Mouse (Mus musculus) G1E-ER4 (cell line): Measurements from ENCODE around the gene Ror1. TPM values are rescaled to one million over a fixed set of nuclear protein-coding genes. Genes with fewer than 3 reads are reported as not detected.

ENCODE experiments used
- GATA1 ChIP-seq: IDR thresholded peaks from one replicate; pipeline ENCODE4 v1.8.0; 2012; ENCODE audit warnings: low read length, inconsistent platforms
- polyA plus RNA-seq: library from polyadenylated mRNA; stranded (reverse); fragments of >175 nt; gene quantifications from 2 replicates; pipeline ENCODE4 v1.2.3, GENCODE M21; 2012

The Ror1 gene
- polyA plus RNA-seq, 1 experiment, result not detected

- TF ChIP-seq GATA1, result no peak
Measured at GRCm38 (mm10) chr4:100347791-100348190, 252.2 kb downstream of the Ror1 start.

DNA sequence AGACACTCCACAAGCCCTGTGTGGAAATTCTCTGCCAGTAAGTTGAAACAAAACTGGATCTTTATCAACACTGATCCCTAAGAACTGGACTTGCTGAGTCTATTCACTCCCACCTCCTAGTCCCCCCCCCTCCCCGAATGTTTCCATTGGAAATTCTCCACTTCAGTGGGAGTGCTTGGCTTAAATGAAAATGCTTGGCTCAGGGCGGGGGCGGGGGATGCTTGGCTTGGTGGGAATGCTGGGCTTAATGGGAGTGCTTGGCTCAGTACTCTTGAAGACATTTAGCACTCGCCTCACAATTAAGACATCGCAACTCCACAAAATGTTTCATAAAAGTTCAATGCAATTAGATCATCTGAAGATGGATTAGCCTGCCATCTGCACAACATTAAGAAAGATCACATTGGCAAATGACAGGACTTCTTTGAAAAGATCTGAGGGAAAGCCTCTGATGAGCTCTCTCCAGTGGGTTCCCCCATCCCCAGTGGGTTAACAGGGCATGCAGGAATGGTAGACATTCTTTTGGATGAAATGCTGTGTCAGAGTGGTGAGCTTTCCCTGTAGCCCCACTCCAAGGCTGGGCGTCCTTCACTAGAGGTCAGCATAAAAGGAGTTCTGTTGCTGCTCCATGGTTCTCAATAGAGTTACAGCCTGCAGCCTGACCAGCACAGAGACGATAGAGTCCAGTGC lies 254.7 kb downstream of the Ror1 start:
- no peak for TF ChIP-seq GATA1

DNA sequence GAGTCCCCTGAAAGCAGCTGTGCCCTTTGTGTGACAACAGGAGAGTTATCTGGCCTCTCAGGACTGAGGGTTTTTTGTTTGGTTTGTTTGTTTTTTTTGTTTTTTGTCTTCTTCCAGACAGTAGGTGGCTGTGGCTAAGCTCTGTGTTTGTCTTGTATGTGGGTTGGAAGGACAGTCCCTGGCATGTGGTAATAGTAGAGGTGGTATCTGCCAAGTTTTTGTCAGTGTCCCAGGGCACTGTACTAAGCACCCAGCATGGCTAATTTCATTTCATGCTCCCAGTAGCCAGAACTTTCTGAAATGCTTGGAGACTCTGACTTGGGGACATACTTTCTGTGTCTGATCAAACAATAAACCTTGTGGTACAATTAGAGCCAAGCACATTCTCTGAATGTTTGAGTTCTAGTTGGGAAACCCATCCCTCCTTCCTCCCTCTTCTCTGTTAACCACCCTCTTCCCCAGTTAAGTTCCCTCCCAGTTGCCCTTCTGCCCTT lies 256.3 kb downstream of the Ror1 start:
- TF ChIP-seq GATA1, result no peak

DNA sequence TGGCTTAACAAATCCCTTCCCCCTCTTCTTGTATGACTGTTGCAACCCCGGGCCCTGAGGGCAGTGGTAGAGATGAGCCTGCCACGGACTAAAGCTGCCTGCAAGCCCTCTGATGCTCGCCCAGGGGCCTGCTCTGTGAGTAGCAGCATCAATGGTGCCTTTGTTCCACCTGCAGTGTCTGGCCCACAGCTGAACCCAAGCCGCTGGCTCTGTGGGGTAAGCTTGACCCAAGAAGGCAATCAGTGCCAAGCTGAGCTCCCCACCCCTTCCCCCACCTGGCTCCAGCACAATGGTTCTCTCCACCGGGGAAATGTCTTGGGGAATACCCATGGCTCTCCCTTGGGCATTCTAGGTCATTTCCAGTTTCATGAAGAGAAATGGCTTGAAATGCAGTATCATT lies 260.0 kb downstream of the Ror1 start:
- TF ChIP-seq GATA1, result no peak

- no peak for TF ChIP-seq GATA1
Measured at GRCm38 (mm10) chr4:100357881-100358589, 262.4 kb downstream of the Ror1 start.

DNA sequence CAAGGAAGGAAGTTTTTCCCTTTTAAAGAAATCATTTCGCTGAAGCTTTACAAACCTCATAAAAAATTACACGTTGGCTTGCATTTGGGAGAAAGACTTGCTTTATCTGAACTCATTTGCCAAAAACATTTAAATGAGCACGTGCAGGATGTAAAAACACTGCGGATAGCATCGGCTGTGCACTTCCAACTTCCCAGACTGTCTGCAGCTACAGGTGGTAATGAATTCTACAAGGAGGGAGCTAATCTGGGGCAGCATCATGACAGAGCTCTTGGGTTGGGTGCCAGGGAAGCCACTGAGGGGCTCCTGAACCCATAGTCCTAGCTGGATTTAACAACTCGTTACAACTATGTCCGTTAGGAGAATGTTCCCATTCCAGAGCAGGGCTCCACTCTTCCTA lies 268.1 kb downstream of the Ror1 start:
- no peak for TF ChIP-seq GATA1

- no peak for TF ChIP-seq GATA1
Measured at GRCm38 (mm10) chr4:100368691-100369090, 273.1 kb downstream of the Ror1 start.

- no peak for TF ChIP-seq GATA1
Measured at GRCm38 (mm10) chr4:100369541-100370174, 274.1 kb downstream of the Ror1 start.

DNA sequence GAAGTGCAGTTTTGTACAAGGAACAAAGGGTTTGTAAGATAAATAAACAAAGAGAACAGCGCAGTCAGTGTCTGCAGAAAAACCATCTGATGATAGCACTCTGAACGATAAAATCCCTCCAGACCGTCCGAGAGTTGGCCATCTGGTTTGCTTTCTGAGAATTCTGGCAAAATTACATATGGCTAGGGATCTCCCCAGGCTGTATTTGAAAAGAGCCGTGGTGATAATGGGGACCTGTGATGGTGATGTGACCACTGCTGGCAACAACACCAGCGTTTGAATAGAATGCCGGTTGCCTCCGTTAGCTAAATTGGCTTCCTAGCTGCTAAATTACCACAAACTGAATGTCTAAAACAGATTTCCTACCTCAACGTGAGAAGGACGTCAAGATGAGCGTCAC lies 277.2 kb downstream of the Ror1 start:
- no peak for TF ChIP-seq GATA1

DNA sequence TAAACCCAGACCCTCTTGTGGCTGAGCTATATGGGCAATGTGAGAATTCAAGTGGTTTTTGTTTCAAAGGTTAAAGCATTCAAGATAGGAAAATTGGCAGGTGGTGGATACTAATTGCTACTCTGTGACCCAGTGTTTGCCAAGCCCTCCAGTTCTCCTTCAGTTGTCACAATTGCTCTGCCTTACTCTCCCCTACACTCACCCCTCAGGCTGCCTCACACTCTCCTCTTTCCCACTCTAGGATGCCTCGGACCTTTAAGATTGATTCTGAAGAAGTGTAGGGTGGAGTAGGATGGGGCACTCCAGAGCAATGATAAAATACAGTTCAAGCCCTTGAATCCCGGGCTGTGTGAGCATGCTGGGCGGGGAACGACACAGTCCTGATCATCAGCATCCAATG lies 278.2 kb downstream of the Ror1 start:
- no peak for TF ChIP-seq GATA1

GRCm38 (mm10) chr4:100375286-100375685 lies 279.7 kb downstream of the Ror1 start:
- TF ChIP-seq GATA1, result no peak

DNA sequence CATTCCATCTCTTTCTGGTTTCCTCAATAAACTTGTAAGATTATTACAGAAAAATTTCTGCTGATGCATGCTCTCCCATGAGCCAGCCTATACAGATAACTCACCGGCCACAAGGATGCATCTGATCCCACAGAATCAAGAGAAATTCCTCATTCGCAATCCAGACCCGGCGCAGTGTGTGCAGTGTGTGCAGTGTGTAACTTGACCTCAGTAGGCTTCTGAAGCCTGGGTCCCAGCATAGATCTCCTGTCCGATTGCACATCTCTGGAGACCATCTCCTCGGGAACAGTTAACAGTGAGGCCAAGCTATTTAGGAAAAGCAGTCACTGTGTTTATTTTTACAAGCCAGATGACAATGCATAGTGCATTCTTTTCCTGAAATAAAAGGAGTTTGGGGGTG lies 280.6 kb downstream of the Ror1 start:
- no peak for TF ChIP-seq GATA1

GRCm38 (mm10) chr4:100377231-100377630 lies 281.6 kb downstream of the Ror1 start:
- no peak for TF ChIP-seq GATA1

DNA sequence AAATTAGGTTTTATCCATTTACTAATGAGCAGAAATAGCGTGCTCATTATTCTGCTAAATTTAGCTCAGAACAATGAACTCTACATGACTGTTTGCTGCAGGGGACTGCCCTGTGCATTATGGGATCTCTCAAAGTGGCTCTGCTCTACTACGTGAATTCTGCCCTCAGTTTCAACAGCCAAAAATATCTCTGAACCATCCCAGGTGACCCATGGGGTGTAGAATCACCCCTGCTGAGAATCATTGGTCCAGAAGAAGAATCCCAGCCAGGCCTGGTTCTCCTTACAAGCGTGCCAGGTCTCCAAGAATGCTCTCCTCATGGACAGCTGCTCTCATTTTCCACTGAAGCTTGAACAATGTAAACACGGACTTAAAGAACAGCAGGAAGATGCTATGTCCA lies 282.4 kb downstream of the Ror1 start:
- no peak for TF ChIP-seq GATA1

DNA sequence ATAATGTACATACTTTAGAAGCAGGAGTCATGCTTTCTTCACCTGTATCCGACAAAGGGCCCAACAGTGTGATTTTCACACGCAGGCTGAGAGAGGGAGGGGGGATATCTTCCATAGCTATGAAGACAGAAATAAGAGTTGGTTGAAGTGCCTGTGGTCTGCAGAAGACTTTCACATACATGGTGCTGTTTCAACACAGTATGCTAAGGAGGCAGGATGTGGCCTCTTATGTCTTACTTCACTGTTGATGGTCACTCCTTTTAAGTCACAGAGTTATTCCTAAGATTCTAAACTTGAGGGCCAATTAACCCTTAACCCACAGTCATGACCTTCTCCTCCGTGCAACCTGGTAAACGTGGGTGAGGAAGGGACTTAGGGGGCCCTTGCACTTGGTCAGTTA lies 286.2 kb downstream of the Ror1 start:
- no peak for TF ChIP-seq GATA1

GRCm38 (mm10) chr4:100386272-100386988 lies 290.8 kb downstream of the Ror1 start:
- no peak for TF ChIP-seq GATA1
